Mouse (Mus musculus) brown adipose tissue, adult 24 weeks (tissue): ENCODE data around the gene Bcl7c. TPM values are rescaled to one million over a fixed set of nuclear protein-coding genes. Genes with fewer than 3 reads are reported as not detected.

Experiments used
- H3K27ac ChIP-seq: fragments of 200-500 bp; replicated peaks from 2 replicates; pipeline ENCODE4 v1.5.1; 2012; ENCODE audit warnings: low read depth, mild to moderate bottlenecking, low read length
- H3K4me1 ChIP-seq: fragments of 200-500 bp; 2 replicates; pipeline ENCODE4 v1.6.1; 2012; ENCODE audit warnings: low read length, mixed read lengths; ENCODE audit not compliant: control insufficient read depth, insufficient read depth, insufficient read length
- H3K4me3 ChIP-seq: fragments of 200-500 bp; 2 replicates; pipeline ENCODE4 v1.5.1; 2012; ENCODE audit warnings: low read depth, mild to moderate bottlenecking, low read length, moderate library complexity; ENCODE audit not compliant: insufficient read depth
- polyA plus RNA-seq: library from polyadenylated mRNA; stranded (reverse); fragments of >200 nt; gene quantifications from 2 replicates; pipeline ENCODE4 v1.2.4, GENCODE M21; 2012; ENCODE audit not compliant: missing spikeins, insufficient read depth, insufficient read length

Gene Bcl7c
- polyA plus RNA-seq, 1 experiment, result 15.7 TPM

- Histone ChIP-seq H3K4me3 (no peak overlapping the region), H3K27ac (no peak overlapping the region), H3K4me1 (no peaks in the 10 kb centered on the region)
These were observed 21.4 kb upstream of the Bcl7c start for GRCm38 (mm10) chr7:127730170-127730569.

GRCm38 (mm10) chr7:127727898-127728297 is 19.2 kb upstream of the Bcl7c start:
- Histone ChIP-seq H3K4me1 (no peaks in the 10 kb centered on the region), H3K4me3 (no peak overlapping the region), H3K27ac (no peak overlapping the region)

- no peak overlapping the region for H3K4me3 ChIP-seq
- H3K4me1 ChIP-seq, result no peaks in the 10 kb centered on the region
- H3K27ac ChIP-seq, result no peak overlapping the region
These were observed 17.2 kb upstream of the Bcl7c start for GRCm38 (mm10) chr7:127725924-127726323.

- H3K27ac ChIP-seq, result no peak overlapping the region
- no peaks in the 10 kb centered on the region for H3K4me1 ChIP-seq
- no peak overlapping the region for H3K4me3 ChIP-seq
These were observed 16.8 kb upstream of the Bcl7c start for GRCm38 (mm10) chr7:127725490-127725889.

- no peak overlapping the region for H3K27ac ChIP-seq
- H3K4me3 ChIP-seq, result no peak overlapping the region
- H3K4me1 ChIP-seq, result no peaks in the 10 kb centered on the region; the same call in 1 of the 2 replicates
These were observed 10.5 kb upstream of the Bcl7c start for GRCm38 (mm10) chr7:127719258-127719657.

GRCm38 (mm10) chr7:127718339-127718738 is 9.6 kb upstream of the Bcl7c start:
- H3K27ac ChIP-seq, result no peak overlapping the region
- H3K4me1 ChIP-seq, result no peaks in the 10 kb centered on the region; the same call in 1 of the 2 replicates
- no peak overlapping the region for H3K4me3 ChIP-seq

- Histone ChIP-seq H3K4me3 (peak overlapping the region; percentile 23), H3K27ac (no peak overlapping the region), H3K4me1 (no peaks in the 10 kb centered on the region; the same call in 1 of the 2 replicates)
These were observed 8.3 kb upstream of the Bcl7c start for GRCm38 (mm10) chr7:127716992-127717391.

GRCm38 (mm10) chr7:127714816-127715215 is 6.1 kb upstream of the Bcl7c start:
- Histone ChIP-seq H3K4me1 (no peaks in the 10 kb centered on the region; the same call in 1 of the 2 replicates), H3K4me3 (no peak overlapping the region), H3K27ac (no peak overlapping the region)

GRCm38 (mm10) chr7:127712461-127713385 is 4.0 kb upstream of the Bcl7c start, which contains the start of gene Ctf1:
TSS of gene Ctf1 (plus strand) at chr7:127712736.
- H3K27ac ChIP-seq, result peak within 1 kb of the TSS; percentile 20; the same call in 1 of the 2 replicates
- H3K4me1 ChIP-seq, result no peaks in the 10 kb centered on the region; the same call in 1 of the 2 replicates
- peak within 1 kb of the TSS; percentile 53 for H3K4me3 ChIP-seq

- H3K4me1 ChIP-seq, result no peaks in the 10 kb centered on the region
- no peak overlapping the region for H3K4me3 ChIP-seq
- no peak overlapping the region for H3K27ac ChIP-seq
These were observed 2.7 kb upstream of the Bcl7c start for GRCm38 (mm10) chr7:127711456-127711855.

GRCm38 (mm10) chr7:127711031-127711430 is 2.3 kb upstream of the Bcl7c start:
- H3K4me3 ChIP-seq, result no peak overlapping the region
- H3K27ac ChIP-seq, result no peak overlapping the region
- no peaks in the 10 kb centered on the region for H3K4me1 ChIP-seq

- H3K4me1 ChIP-seq, result no peaks in the 10 kb centered on the region
- H3K27ac ChIP-seq, result no peak overlapping the region
- H3K4me3 ChIP-seq, result peak overlapping the region; percentile 85
These were observed 687 bp upstream of the Bcl7c start for GRCm38 (mm10) chr7:127709261-127709979.

GRCm38 (mm10) chr7:127707957-127708206 is 851 bp downstream of the Bcl7c start:
- peak overlapping the region; percentile 68 for H3K27ac ChIP-seq
- no peaks in the 10 kb centered on the region for H3K4me1 ChIP-seq
- peak overlapping the region; percentile 85 for H3K4me3 ChIP-seq

- no peak overlapping the region for H3K27ac ChIP-seq
- H3K4me3 ChIP-seq, result peak overlapping the region; percentile 85
- no peaks in the 10 kb centered on the region for H3K4me1 ChIP-seq
These were observed 1.4 kb downstream of the Bcl7c start for GRCm38 (mm10) chr7:127707045-127707956.

- H3K4me1 ChIP-seq, result no peaks in the 10 kb centered on the region; the same call in 1 of the 2 replicates
- no peak overlapping the region for H3K4me3 ChIP-seq
- no peak overlapping the region for H3K27ac ChIP-seq
These were observed 3.0 kb downstream of the Bcl7c start for GRCm38 (mm10) chr7:127705706-127706105.
